Mouse (Mus musculus) liver, embryonic 11.5 days (tissue): ENCODE results near the gene Nsrp1. TPM values are rescaled to one million over a fixed set of nuclear protein-coding genes. Genes with fewer than 3 reads are reported as not detected.
A peak's percentile ranks its signal among the peaks of the same experiment; 100 is the strongest.

ENCODE experiments used
- ATAC-seq: fragments of 200-750 bp; cut with Nextera tagmentation; replicated peaks from 2 replicates; pipeline ENCODE4 v1.8.0; 2017; ENCODE audit warnings: moderate number of reproducible peaks, mild to moderate bottlenecking, moderate TSS enrichment, moderate library complexity; ENCODE audit not compliant: low FRiP score
- DNase-seq: peaks from one replicate; pipeline ENCODE4 v3.0.0-alpha.2; 2017; ENCODE audit warnings: low spot score
- H3K27ac ChIP-seq: fragments of 300-500 bp; sonication (generic); 2 replicates; pipeline ENCODE4 v1.5.1; 2014; ENCODE audit warnings: mild to moderate bottlenecking, low read depth, low read length, control low read depth
- H3K27me3 ChIP-seq: fragments of 300-500 bp; sonication (generic); replicated peaks from 2 replicates; pipeline ENCODE4 v1.6.1; 2014; ENCODE audit warnings: low read length, mixed read lengths; ENCODE audit not compliant: control insufficient read depth, insufficient read depth
- H3K36me3 ChIP-seq: fragments of 300-500 bp; sonication (generic); 2 replicates; pipeline ENCODE4 v1.6.1; 2014; ENCODE audit warnings: mild to moderate bottlenecking, low read length, moderate library complexity, mixed read lengths; ENCODE audit not compliant: control insufficient read depth, insufficient read depth
- H3K4me1 ChIP-seq: fragments of 300-500 bp; sonication (generic); replicated peaks from 2 replicates; pipeline ENCODE4 v1.6.1; 2014; ENCODE audit warnings: low read length, mixed read lengths; ENCODE audit not compliant: control insufficient read depth, insufficient read depth
- H3K4me2 ChIP-seq: fragments of 300-500 bp; sonication (generic); 2 replicates; pipeline ENCODE4 v1.6.1; 2014; ENCODE audit warnings: mild to moderate bottlenecking, control low read depth, moderate library complexity
- H3K4me3 ChIP-seq: fragments of 300-500 bp; sonication (generic); 2 replicates; pipeline ENCODE4 v1.5.1; 2014; ENCODE audit warnings: low read depth, low read length, control low read depth
- H3K9ac ChIP-seq: fragments of 300-500 bp; sonication (generic); 2 replicates; pipeline ENCODE4 v1.6.1; 2014; ENCODE audit warnings: low read depth, low read length, control low read depth
- H3K9me3 ChIP-seq: fragments of 300-500 bp; sonication (generic); 2 replicates; pipeline ENCODE4 v1.6.1; 2016; ENCODE audit warnings: low read length, inconsistent platforms, mixed read lengths; ENCODE audit not compliant: control insufficient read depth
- WGBS: fragments of 180-500 bp; shearing (Covaris S2); extraction: QIAGEN DNeasy Blood & Tissue Kit; methylation state at CpG from one replicate; pipeline ENCODE4 v1.1.7; 2014; 5-methylcytosine and 5-hydroxymethylcytosine counted together
- polyA plus RNA-seq: library from polyadenylated mRNA; unstranded; fragments of >200 nt; fragmentation: Nextera tagmentation; extraction: Ambion mirVana; gene quantifications from 2 replicates; pipeline ENCODE4 v1.2.1, GENCODE M21; 2014

The Nsrp1 gene
- polyA plus RNA-seq, 1 experiment from 2014 or later: 45.6 TPM

- Histone ChIP-seq H3K9me3 (no peaks in the 10 kb centered on the region), H3K27ac (no peak overlapping the region), H3K4me1 (no peaks in the 10 kb centered on the region), H3K4me3 (no peak overlapping the region), H3K9ac (no peak overlapping the region), H3K4me2 (no peak overlapping the region), H3K36me3 (no peaks in the 10 kb centered on the region), H3K27me3 (no peaks in the 10 kb centered on the region)
- WGBS: 60% methylated on average over 3 of the region's 3 CpGs
- ATAC-seq (no peak), DNase-seq (no peak)
These were observed 51.7 kb downstream of the Nsrp1 start for GRCm38 (mm10) chr11:77026559-77026958.

DNA sequence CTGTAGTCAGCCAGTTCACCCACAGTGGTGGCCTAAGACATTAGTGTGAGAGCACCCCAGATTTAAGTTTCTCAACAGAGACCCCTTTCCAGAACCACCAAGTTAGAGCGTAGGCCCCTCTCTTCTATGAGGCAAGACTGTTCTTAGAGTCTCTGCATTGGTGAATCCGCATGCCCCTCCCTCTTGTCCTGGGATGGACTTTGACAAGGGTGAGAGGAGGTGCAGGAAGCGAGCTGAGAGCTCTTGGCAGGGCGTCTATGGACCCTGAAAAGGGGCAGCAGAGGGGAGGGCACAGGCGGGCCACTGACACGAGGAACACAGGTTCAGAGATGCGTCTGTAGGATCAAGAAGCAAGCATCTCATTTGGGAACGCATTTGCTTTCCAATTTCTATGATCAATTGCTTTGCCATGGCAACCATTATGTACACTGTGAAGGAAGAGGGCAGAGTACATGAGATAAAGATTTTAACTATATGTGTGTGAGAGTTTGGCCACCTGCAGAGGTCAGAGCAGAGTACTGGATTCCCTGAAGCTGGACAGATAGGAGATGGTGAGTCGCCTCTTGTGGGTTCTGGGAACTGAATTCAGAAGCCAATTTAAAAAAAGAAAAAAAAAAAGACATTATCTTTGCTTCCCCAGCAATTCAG lies 56.4 kb downstream of the Nsrp1 start:
- DNase-seq: no peak
- Histone ChIP-seq H3K4me2 (peak overlapping the region; percentile 30; the same call in 1 of the 2 replicates), H3K27me3 (0 out of 2 replicates have a peak, but pooled peaks cover 8% of the 10 kb centered on the region), H3K4me3 (no peak overlapping the region), H3K36me3 (no peaks in the 10 kb centered on the region), H3K27ac (0 out of 2 replicates have a peak overlapping the region, but pooled peaks have one; percentile 11), H3K9me3 (no peaks in the 10 kb centered on the region), H3K4me1 (peaks cover 3% of the 10 kb centered on the region; the same call in 1 of the 2 replicates), H3K9ac (no peak overlapping the region)
- ATAC-seq: no peak; the same call in 1 of the 2 replicates
- WGBS: 57% methylated on average over 9 of the region's 9 CpGs

DNA sequence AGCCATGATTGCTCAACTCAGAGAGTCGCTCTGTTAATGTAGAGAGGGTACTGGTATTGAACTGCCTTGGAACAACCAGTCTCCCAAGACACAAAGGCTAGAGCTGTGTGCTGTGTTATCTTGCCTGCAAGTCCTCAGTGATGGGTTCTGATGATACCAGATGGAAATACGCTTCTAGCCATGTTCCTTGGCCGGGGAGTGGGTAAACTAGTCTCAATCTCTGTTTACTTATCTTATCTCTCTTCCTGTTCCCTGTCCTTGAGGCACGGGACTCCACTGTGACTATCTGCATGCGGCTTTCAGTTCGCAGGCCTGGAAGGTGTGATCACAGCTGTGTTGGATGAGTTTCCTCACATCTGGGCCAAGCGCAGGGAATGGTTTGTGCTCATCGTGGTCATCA lies 58.7 kb downstream of the Nsrp1 start:
- no peak for DNase-seq
- H3K4me3 ChIP-seq: no peak overlapping the region
- 23% methylated on average over 8 of the region's 8 CpGs for WGBS

GRCm38 (mm10) chr11:77018046-77018445 lies 60.2 kb downstream of the Nsrp1 start:
- 73% methylated on average over 11 of the region's 11 CpGs for WGBS
- H3K4me1 ChIP-seq: peaks cover 3% of the 10 kb centered on the region; the same call in 1 of the 2 replicates
- 0 out of 2 replicates have a peak, but pooled peaks cover 8% of the 10 kb centered on the region for H3K27me3 ChIP-seq
- ATAC-seq (no peak), DNase-seq (no peak)
- H3K36me3 ChIP-seq: no peaks in the 10 kb centered on the region
- no peak overlapping the region for H3K9ac ChIP-seq
- no peak overlapping the region for H3K4me2 ChIP-seq
- no peaks in the 10 kb centered on the region for H3K9me3 ChIP-seq
- H3K27ac ChIP-seq: no peak overlapping the region
- no peak overlapping the region for H3K4me3 ChIP-seq

More for the DNA sequence above, 58.7 kb downstream of the Nsrp1 start:
- ATAC-seq: no peak
- H3K9ac ChIP-seq: no peak overlapping the region
- H3K27ac ChIP-seq: no peak overlapping the region
- H3K27me3 ChIP-seq: 0 out of 2 replicates have a peak, but pooled peaks cover 8% of the 10 kb centered on the region
- H3K4me1 ChIP-seq: peaks cover 3% of the 10 kb centered on the region; the same call in 1 of the 2 replicates
- H3K9me3 ChIP-seq: no peaks in the 10 kb centered on the region
- H3K36me3 ChIP-seq: no peaks in the 10 kb centered on the region
- no peak overlapping the region for H3K4me2 ChIP-seq

DNA sequence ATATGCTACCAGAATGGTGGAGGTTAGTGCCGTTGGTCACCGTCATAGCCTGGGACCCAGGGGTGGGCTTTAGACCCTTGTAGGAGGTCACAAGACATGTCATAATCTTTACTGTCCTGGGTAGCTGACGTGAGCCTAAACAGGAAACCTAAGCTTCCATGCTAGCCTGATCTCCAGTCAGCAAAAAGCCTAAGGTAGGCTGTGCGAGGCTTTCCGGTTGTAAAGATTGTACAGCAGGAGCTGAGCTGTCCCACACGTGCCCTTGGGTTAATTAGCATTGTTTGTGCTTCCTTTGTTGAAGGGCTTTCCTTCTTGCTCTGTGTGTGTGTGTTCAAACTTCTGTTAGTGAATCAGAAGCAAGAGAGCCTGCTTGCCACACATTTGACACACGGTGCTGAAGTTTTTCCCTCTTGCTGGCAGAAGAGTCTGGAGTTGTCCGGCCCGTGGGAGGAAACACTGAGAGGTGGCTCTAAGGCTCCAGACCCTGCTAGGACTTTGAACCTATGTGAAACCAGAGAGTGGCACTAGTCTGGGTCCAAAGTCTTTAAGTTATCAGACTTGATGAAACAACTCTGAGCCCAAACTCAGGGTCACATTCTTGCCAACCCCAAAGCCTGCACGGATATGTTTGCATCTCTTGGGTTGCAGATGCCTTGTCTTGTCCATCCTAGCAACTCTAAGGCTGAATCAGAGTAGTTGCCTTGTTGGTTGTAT lies 67.3 kb downstream of the Nsrp1 start:
- no peak overlapping the region for H3K9ac ChIP-seq
- no peak for DNase-seq
- ATAC-seq: no peak
- WGBS: 69% methylated on average over 10 of the region's 10 CpGs
- no peak overlapping the region for H3K27ac ChIP-seq
- no peaks in the 10 kb centered on the region; the same call in 1 of the 2 replicates for H3K27me3 ChIP-seq
- no peaks in the 10 kb centered on the region for H3K9me3 ChIP-seq
- no peak overlapping the region for H3K4me2 ChIP-seq
- no peaks in the 10 kb centered on the region for H3K36me3 ChIP-seq
- H3K4me3 ChIP-seq: no peak overlapping the region
- H3K4me1 ChIP-seq: no peaks in the 10 kb centered on the region

- Histone ChIP-seq H3K27ac (no peak overlapping the region), H3K4me3 (no peak overlapping the region), H3K27me3 (no peaks in the 10 kb centered on the region; the same call in 1 of the 2 replicates), H3K36me3 (no peaks in the 10 kb centered on the region), H3K9ac (no peak overlapping the region), H3K9me3 (no peaks in the 10 kb centered on the region), H3K4me1 (no peaks in the 10 kb centered on the region), H3K4me2 (no peak overlapping the region)
- ATAC-seq (no peak), DNase-seq (no peak)
- 71% methylated on average over 16 of the region's 16 CpGs for WGBS
These were observed 68.9 kb downstream of the Nsrp1 start for GRCm38 (mm10) chr11:77009069-77010025.

DNA sequence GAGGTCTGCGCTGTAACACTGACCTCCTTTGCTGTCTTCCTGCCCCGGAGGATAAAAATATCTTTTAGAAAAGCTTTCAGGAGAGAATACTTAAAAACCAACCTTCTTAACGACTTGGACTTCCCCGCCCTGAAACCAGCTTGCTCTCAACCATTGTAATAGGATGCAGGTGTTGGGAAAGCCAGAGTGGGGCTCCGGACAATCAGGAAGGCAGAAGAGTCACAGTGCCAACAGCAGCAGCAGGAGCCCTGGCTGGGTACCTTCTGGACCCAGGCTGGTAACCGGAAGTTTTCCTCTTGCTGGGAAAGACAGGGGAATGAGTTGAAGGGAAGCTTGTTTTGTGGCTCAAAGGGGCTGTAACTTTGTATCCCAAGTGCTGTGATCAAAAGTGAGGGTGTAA lies 71.6 kb downstream of the Nsrp1 start:
- no peak for ATAC-seq
- no peak overlapping the region for H3K4me3 ChIP-seq

DNA sequence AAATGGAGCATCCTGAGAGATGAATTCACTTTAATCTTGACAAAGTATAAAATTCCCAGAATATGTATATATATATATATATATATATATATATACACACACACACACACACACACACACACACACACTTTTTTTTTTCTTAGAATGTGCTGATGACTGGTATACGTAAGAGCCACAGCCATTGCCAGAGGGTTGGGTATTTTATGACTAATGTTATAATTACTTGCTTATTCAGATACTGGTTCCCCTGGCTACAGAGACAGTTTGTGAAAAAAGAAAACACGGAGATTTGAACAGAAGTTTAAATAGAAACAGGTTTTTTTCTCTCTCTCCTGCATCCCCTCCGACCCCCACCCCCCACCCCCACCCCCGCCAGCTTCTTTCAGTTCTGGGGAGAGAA lies 72.4 kb downstream of the Nsrp1 start:
- H3K27ac ChIP-seq: no peak overlapping the region
- H3K27me3 ChIP-seq: peaks cover under 1% of the 10 kb centered on the region
- ATAC-seq (no peak), DNase-seq (no peak)
- no peaks in the 10 kb centered on the region for H3K9me3 ChIP-seq
- H3K4me3 ChIP-seq: no peak overlapping the region
- H3K4me2 ChIP-seq: no peak overlapping the region
- no peaks in the 10 kb centered on the region for H3K36me3 ChIP-seq
- WGBS: 53% methylated on average over 4 of the region's 4 CpGs
- no peaks in the 10 kb centered on the region for H3K4me1 ChIP-seq
- H3K9ac ChIP-seq: no peak overlapping the region

More for the DNA sequence above, 71.6 kb downstream of the Nsrp1 start:
- Histone ChIP-seq H3K9me3 (no peaks in the 10 kb centered on the region), H3K27me3 (no peaks in the 10 kb centered on the region; the same call in 1 of the 2 replicates), H3K36me3 (no peaks in the 10 kb centered on the region), H3K27ac (no peak overlapping the region), H3K4me2 (no peak overlapping the region), H3K9ac (no peak overlapping the region), H3K4me1 (no peaks in the 10 kb centered on the region)
- WGBS: 45% methylated on average over 6 of the region's 6 CpGs
- DNase-seq: no peak
